Mouse (Mus musculus): ENCODE measurements around the gene Gm45623. TPM values are rescaled to one million over a fixed set of nuclear protein-coding genes. Genes with fewer than 3 reads are reported as not detected.

Gene Gm45623
- polyA plus RNA-seq, 1 experiment from 2014 or later, result 0.39 TPM

- Histone ChIP-seq H3K36me3 (no peaks in the 10 kb centered on the region), H3K4me3 (no peak overlapping the region; the same call in 1 of the 2 replicates), H3K9me3 (no peaks in the 10 kb centered on the region), H3K9ac (no peak overlapping the region), H3K27me3 (replicated peaks) (peaks cover 74% of the 10 kb centered on the region), H3K27ac (replicated peaks) (no peak overlapping the region), H3K4me2 (peak overlapping the region; percentile 78; the same call in 1 of the 2 replicates), H3K4me1 (peaks cover 41% of the 10 kb centered on the region)
- 49% methylated on average over 5 of the region's 5 CpGs for WGBS
- ATAC-seq (ENCODE audit: extremely low read depth, insufficient number of reproducible peaks, low FRiP score, low TSS enrichment), result no peak
Observed at GRCm38 (mm10) chr13:56751774-56752173, 1.9 kb downstream of the Gm45623 start.

- H3K36me3 ChIP-seq, result peaks cover under 1% of the 10 kb centered on the region; the same call in 1 of the 2 replicates
- no peaks in the 10 kb centered on the region for H3K9me3 ChIP-seq
- H3K27me3 ChIP-seq (replicated peaks), result peaks cover 51% of the 10 kb centered on the region
- H3K4me3 ChIP-seq, result no peak overlapping the region
- H3K4me1 ChIP-seq, result peaks cover 34% of the 10 kb centered on the region
- no peak overlapping the region for H3K4me2 ChIP-seq
- 73% methylated on average over 7 of the region's 7 CpGs for WGBS
- H3K9ac ChIP-seq, result no peak overlapping the region
- no peak overlapping the region for H3K27ac ChIP-seq (replicated peaks)
- ATAC-seq (ENCODE audit: extremely low read depth, insufficient number of reproducible peaks, low FRiP score, low TSS enrichment), result no peak
Observed at GRCm38 (mm10) chr13:56749377-56749776, 4.2 kb downstream of the Gm45623 start.

- H3K27ac ChIP-seq (replicated peaks), result peak overlapping the region; percentile 15; the same call in 1 of the 2 replicates
- WGBS, result 59% methylated on average over 8 of the region's 8 CpGs
- ATAC-seq (ENCODE audit: extremely low read depth, insufficient number of reproducible peaks, low FRiP score, low TSS enrichment), result no peak
Observed at GRCm38 (mm10) chr13:56747554-56747953, 6.1 kb downstream of the Gm45623 start.

GRCm38 (mm10) chr13:56746739-56747532, 6.7 kb downstream of the Gm45623 start:
- H3K36me3 ChIP-seq, result peaks cover 12% of the 10 kb centered on the region
- no peaks in the 10 kb centered on the region for H3K9me3 ChIP-seq
- peaks cover 15% of the 10 kb centered on the region for H3K4me1 ChIP-seq
- no peak overlapping the region for H3K4me2 ChIP-seq
- H3K4me3 ChIP-seq, result no peak overlapping the region
- ATAC-seq (ENCODE audit: extremely low read depth, insufficient number of reproducible peaks, low FRiP score, low TSS enrichment), result no peak
- H3K27me3 ChIP-seq (replicated peaks), result peaks cover 27% of the 10 kb centered on the region
- 70% methylated on average over 10 of the region's 10 CpGs for WGBS
- H3K9ac ChIP-seq, result no peak overlapping the region
- H3K27ac ChIP-seq (replicated peaks), result peak overlapping the region; percentile 15; the same call in 1 of the 2 replicates

More at GRCm38 (mm10) chr13:56747554-56747953, 6.1 kb downstream of the Gm45623 start:
- Histone ChIP-seq H3K9ac (no peak overlapping the region), H3K27me3 (replicated peaks) (peaks cover 33% of the 10 kb centered on the region), H3K9me3 (no peaks in the 10 kb centered on the region), H3K4me3 (no peak overlapping the region), H3K4me1 (peaks cover 20% of the 10 kb centered on the region), H3K4me2 (no peak overlapping the region), H3K36me3 (peaks cover 6% of the 10 kb centered on the region)

DNA sequence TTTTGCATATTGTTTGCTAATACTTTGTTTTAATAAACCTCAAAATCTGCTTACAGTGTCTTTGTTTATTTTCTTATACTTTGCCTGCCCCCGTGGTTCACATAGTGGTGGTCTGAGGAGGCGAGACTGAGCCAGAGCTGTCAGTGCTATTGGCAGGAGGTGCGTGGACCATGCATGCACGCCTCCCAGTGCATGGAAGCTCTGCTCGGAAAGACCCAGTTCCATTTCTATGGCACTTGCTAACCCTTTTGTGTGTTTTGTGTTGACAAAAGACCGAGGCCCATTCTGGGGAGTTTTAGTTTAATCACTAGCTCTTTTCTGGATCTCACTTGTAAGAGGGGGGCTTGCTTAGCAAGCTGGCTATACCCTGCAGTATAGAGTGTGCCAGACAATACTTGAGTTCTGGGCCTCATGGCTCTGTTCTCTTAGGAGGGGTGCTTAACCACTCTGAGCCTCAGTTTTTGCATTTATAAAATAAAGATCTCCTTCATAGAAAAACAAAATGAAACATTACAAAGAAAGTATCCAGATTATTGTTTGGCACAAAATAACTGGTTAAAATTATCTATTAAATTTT, 11.2 kb downstream of the Gm45623 start:
- Histone ChIP-seq H3K9me3 (no peaks in the 10 kb centered on the region), H3K4me2 (no peak overlapping the region), H3K4me1 (peaks cover 2% of the 10 kb centered on the region; the same call in 1 of the 2 replicates), H3K27ac (replicated peaks) (no peak overlapping the region), H3K36me3 (peaks cover 44% of the 10 kb centered on the region), H3K9ac (no peak overlapping the region), H3K27me3 (replicated peaks) (no peaks in the 10 kb centered on the region), H3K4me3 (no peak overlapping the region)
- no peak for ATAC-seq (ENCODE audit: extremely low read depth, insufficient number of reproducible peaks, low FRiP score, low TSS enrichment)
- 76% methylated on average over 6 of the region's 6 CpGs for WGBS

- Histone ChIP-seq H3K9ac (no peak overlapping the region), H3K36me3 (peaks cover 51% of the 10 kb centered on the region), H3K27me3 (replicated peaks) (no peaks in the 10 kb centered on the region), H3K4me3 (no peak overlapping the region), H3K27ac (replicated peaks) (no peak overlapping the region), H3K4me1 (no peaks in the 10 kb centered on the region), H3K9me3 (no peaks in the 10 kb centered on the region), H3K4me2 (no peak overlapping the region)
- no peak for ATAC-seq (ENCODE audit: extremely low read depth, insufficient number of reproducible peaks, low FRiP score, low TSS enrichment)
- WGBS, result 82% methylated on average over 7 of the region's 7 CpGs
Observed at GRCm38 (mm10) chr13:56741691-56742090, 11.9 kb downstream of the Gm45623 start.

DNA sequence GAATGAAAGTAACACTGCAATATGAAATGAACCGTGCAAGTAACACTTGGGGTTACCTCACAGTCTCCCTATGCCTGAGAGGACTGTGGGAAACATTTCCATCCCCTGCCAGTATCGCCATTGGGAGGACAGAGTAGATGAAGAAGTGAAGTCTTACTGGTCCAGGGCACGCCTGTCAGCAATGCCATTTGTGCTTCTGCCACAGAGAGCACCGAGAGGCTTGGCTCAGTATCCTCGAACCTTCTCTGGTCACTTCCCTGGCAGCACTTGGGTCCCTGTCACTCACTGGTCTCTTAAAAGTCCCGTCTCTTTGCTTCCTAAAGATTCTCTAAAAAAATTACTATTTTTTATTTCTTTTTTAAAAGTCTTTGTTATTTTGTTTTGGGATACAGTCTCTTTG, 13.1 kb downstream of the Gm45623 start:
- WGBS, result 85% methylated on average over 6 of the region's 6 CpGs
- H3K36me3 ChIP-seq, result peaks cover 62% of the 10 kb centered on the region
- no peaks in the 10 kb centered on the region for H3K9me3 ChIP-seq
- no peak for ATAC-seq (ENCODE audit: extremely low read depth, insufficient number of reproducible peaks, low FRiP score, low TSS enrichment)
- no peak overlapping the region for H3K4me2 ChIP-seq
- no peak overlapping the region for H3K4me3 ChIP-seq
- no peak overlapping the region for H3K27ac ChIP-seq (replicated peaks)
- no peaks in the 10 kb centered on the region for H3K4me1 ChIP-seq
- H3K9ac ChIP-seq, result no peak overlapping the region
- no peaks in the 10 kb centered on the region for H3K27me3 ChIP-seq (replicated peaks)

DNA sequence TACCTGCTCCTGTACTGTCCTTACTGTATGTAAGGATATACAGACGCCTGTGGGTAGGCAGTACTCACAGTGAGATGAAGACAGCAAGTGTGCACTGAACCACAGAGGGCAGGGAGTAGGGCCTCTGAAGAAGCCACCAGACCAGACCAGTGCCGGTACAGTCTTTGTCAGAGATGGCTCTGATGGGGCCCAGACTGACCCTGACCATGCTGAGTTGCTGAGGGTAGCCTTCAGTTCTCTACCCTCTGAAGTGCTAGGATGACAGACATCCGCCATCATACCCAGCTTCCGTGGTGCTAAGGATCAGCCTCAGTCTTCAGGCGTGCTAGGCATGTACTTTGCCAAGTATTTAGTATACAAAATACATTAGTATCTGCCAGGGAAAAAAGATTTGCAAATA, 14.1 kb downstream of the Gm45623 start:
- Histone ChIP-seq H3K9ac (no peak overlapping the region), H3K36me3 (peaks cover 65% of the 10 kb centered on the region), H3K4me3 (no peak overlapping the region), H3K27me3 (replicated peaks) (no peaks in the 10 kb centered on the region), H3K4me1 (peaks cover 2% of the 10 kb centered on the region; the same call in 1 of the 2 replicates), H3K9me3 (no peaks in the 10 kb centered on the region), H3K27ac (replicated peaks) (no peak overlapping the region), H3K4me2 (no peak overlapping the region)
- no peak; the same call in 1 of the 2 replicates for ATAC-seq (ENCODE audit: extremely low read depth, insufficient number of reproducible peaks, low FRiP score, low TSS enrichment)
- WGBS, result 87% methylated on average over 5 of the region's 5 CpGs

DNA sequence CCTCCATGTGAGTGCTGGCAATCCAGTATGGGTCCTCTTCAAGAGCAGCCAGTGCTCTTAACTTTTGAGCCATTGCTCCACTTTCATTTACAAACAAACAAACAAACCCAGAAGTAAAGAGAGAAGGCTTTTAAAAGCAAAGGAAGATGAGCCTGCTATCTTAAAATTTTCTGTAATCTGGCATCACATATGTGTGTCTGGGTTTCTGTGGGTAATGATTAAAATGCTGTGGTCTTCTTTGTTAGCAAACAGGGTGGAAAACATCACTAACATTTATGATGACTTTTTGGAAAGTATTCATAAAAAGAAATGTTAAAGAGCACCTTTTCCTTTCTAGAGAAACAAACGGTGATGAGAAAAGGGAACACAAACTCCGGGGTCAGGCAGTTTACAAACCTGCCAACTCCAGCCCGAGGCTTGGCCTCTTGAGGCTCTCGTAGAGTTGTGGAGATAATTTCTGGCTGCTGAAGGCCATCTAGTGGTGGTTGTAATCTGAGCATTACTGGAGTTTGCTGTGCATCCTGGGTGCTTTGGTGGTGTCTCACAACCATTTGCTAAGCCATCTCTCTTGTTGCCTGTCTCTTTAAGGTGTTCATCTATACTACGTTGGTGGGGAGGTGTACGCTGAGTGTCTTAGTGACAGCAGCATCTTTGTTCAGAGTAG, 18.3 kb downstream of the Gm45623 start:
- Histone ChIP-seq H3K4me1 (peaks cover 24% of the 10 kb centered on the region), H3K4me3 (no peak overlapping the region), H3K27me3 (replicated peaks) (no peaks in the 10 kb centered on the region), H3K9ac (no peak overlapping the region), H3K9me3 (no peaks in the 10 kb centered on the region), H3K27ac (replicated peaks) (no peak overlapping the region), H3K4me2 (no peak overlapping the region), H3K36me3 (peaks cover 88% of the 10 kb centered on the region)
- no peak for ATAC-seq (ENCODE audit: extremely low read depth, insufficient number of reproducible peaks, low FRiP score, low TSS enrichment)
- 44% methylated on average over 6 of the region's 6 CpGs for WGBS

DNA sequence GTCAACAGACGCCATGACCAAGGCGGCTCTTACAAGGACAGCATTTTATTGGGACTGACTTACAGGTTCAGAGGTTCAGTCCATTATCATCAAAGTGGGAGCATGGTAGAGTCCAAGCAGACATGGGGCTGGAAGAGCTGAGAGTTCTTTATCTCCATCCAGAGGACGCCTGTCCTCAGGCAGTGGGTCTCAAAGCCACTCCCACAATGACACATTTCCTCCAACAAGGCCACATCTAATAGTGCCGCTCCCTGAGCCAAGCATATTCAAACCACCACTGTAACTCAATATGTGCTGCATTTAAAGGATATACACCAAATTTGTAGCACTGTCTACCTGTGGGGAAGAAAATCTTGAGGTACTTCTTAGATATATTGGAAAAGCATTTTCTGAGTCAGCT, 19.0 kb downstream of the Gm45623 start:
- WGBS, result 69% methylated on average over 4 of the region's 4 CpGs
- no peak overlapping the region for H3K4me2 ChIP-seq
- ATAC-seq (ENCODE audit: extremely low read depth, insufficient number of reproducible peaks, low FRiP score, low TSS enrichment), result no peak
- no peak overlapping the region for H3K27ac ChIP-seq (replicated peaks)
- H3K36me3 ChIP-seq, result peaks cover 88% of the 10 kb centered on the region
- peaks cover 24% of the 10 kb centered on the region for H3K4me1 ChIP-seq
- no peak overlapping the region for H3K4me3 ChIP-seq
- no peaks in the 10 kb centered on the region for H3K27me3 ChIP-seq (replicated peaks)
- H3K9me3 ChIP-seq, result no peaks in the 10 kb centered on the region
- H3K9ac ChIP-seq, result no peak overlapping the region

DNA sequence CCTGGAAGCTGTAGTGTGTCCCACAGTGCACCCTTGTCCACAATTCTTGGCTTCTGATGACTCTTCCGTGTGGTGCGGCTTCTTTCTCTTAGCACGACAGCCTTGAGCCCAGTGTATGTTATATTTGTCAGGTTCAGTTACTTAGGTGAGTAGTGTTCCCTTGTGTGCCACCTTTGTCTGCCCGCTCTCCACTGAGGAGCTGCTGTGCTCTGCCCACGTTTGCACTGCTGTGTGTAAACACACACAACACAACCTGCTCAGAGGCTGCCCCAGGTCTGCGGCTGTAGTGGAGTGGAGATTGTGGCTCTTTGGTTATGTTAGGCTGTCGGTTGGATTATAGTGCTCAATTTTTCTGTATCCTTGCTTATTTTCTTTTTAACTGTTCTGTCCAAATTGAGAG, 24.6 kb downstream of the Gm45623 start:
- H3K9ac ChIP-seq, result no peak overlapping the region
- peaks cover 94% of the 10 kb centered on the region for H3K36me3 ChIP-seq
- 93% methylated on average over 7 of the region's 7 CpGs for WGBS
- H3K27ac ChIP-seq (replicated peaks), result no peak overlapping the region
- peaks cover 18% of the 10 kb centered on the region for H3K4me1 ChIP-seq
- ATAC-seq (ENCODE audit: extremely low read depth, insufficient number of reproducible peaks, low FRiP score, low TSS enrichment), result no peak
- no peak overlapping the region for H3K4me2 ChIP-seq
- no peak overlapping the region for H3K4me3 ChIP-seq
- no peaks in the 10 kb centered on the region for H3K27me3 ChIP-seq (replicated peaks)
- no peaks in the 10 kb centered on the region for H3K9me3 ChIP-seq

Measured in heart, embryonic 13.5 days (tissue).